Mouse (Mus musculus) olfactory bulb, adult 2 months (tissue): ENCODE data around the gene Scn3b.

ENCODE experiments used
- CTCF ChIP-seq: fragments of 200-500 bp; IDR thresholded peaks from 2 replicates; pipeline ENCODE4 v1.5.1; 2012; ENCODE audit warnings: low read depth, mild to moderate bottlenecking, low read length, moderate library complexity; ENCODE audit not compliant: insufficient read depth
- POLR2A ChIP-seq: fragments of 200-500 bp; IDR thresholded peaks from 2 replicates; pipeline ENCODE4 v1.6.1; 2012; ENCODE audit warnings: mild to moderate bottlenecking, low read depth, low read length, moderate library complexity; ENCODE audit not compliant: insufficient read depth

GRCm38 (mm10) chr9:40309876-40310275 is 40.9 kb downstream of the Scn3b start:
- no peak for TF ChIP-seq POLR2A
- TF ChIP-seq CTCF: no peak
